Mouse (Mus musculus) lung, embryonic 15.5 days (tissue): ENCODE measurements around the gene Ino80b. TPM values are rescaled to one million over a fixed set of nuclear protein-coding genes. Genes with fewer than 3 reads are reported as not detected.
A peak's percentile ranks its signal among the peaks of the same experiment; 100 is the strongest.

Experiments
- ATAC-seq: fragments of 200-750 bp; cut with Nextera tagmentation; 2 replicates; pipeline ENCODE4 v1.8.0; 2017; ENCODE audit warnings: moderate number of reproducible peaks, borderline replicate concordance; ENCODE audit not compliant: low FRiP score, low TSS enrichment; ENCODE audit errors: extremely low read depth
- H3K27ac ChIP-seq: fragments of 300-500 bp; sonication (generic); 2 replicates; pipeline ENCODE4 v1.5.1; 2015; ENCODE audit warnings: moderate library complexity, mild to moderate bottlenecking, inconsistent platforms
- H3K27me3 ChIP-seq: fragments of 300-500 bp; sonication (generic); 2 replicates; pipeline ENCODE4 v1.6.1; 2015; ENCODE audit warnings: inconsistent platforms
- H3K36me3 ChIP-seq: fragments of 300-500 bp; sonication (generic); 2 replicates; pipeline ENCODE4 v1.6.1; 2015; ENCODE audit warnings: inconsistent platforms
- H3K4me1 ChIP-seq: fragments of 300-500 bp; sonication (generic); 2 replicates; pipeline ENCODE4 v1.6.1; 2015; ENCODE audit warnings: inconsistent platforms
- H3K4me2 ChIP-seq: fragments of 300-500 bp; sonication (generic); 2 replicates; pipeline ENCODE4 v1.6.1; 2015; ENCODE audit warnings: inconsistent platforms, mild to moderate bottlenecking, moderate library complexity
- H3K4me3 ChIP-seq: fragments of 300-500 bp; sonication (generic); 2 replicates; pipeline ENCODE4 v1.5.1; 2015; ENCODE audit warnings: mild to moderate bottlenecking, inconsistent platforms
- H3K9ac ChIP-seq: fragments of 300-500 bp; sonication (generic); 2 replicates; pipeline ENCODE4 v1.6.1; 2015; ENCODE audit warnings: inconsistent platforms
- H3K9me3 ChIP-seq: fragments of 300-500 bp; sonication (generic); 2 replicates; pipeline ENCODE4 v1.6.1; 2016; ENCODE audit warnings: inconsistent platforms
- WGBS: fragments of 180-500 bp; shearing (Covaris S2); methylation state at CpG from one replicate; pipeline ENCODE4 v1.1.7; 2015; 5-methylcytosine and 5-hydroxymethylcytosine counted together
- polyA plus RNA-seq: library from polyadenylated mRNA; unstranded; fragments of >200 nt; fragmentation: Nextera tagmentation; extraction: Ambion mirVana; gene quantifications from 2 replicates; pipeline ENCODE4 v1.2.1, GENCODE M21; 2015

The Ino80b gene
- polyA plus RNA-seq, 1 experiment from 2014 or later = 15.2 TPM

- peak within 1 kb of the TSS; percentile 96 for H3K4me2 ChIP-seq
- H3K27me3 ChIP-seq = no peaks in the 10 kb centered on the region
- peak within 1 kb of the TSS; percentile 84 for H3K27ac ChIP-seq
- peaks cover 34% of the 10 kb centered on the region for H3K4me1 ChIP-seq
- 1% methylated on average over 47 of the region's 58 CpGs for WGBS
- no peaks in the 10 kb centered on the region for H3K9me3 ChIP-seq
- peak within 1 kb of the TSS; percentile 96 for H3K9ac ChIP-seq
- peak; percentile 87 for ATAC-seq
- peaks cover 38% of the 10 kb centered on the region for H3K36me3 ChIP-seq
- H3K4me3 ChIP-seq = peak within 1 kb of the TSS; percentile 94
These were observed 10.1 kb downstream of the Ino80b start, which contains the start of gene Mogs for GRCm38 (mm10) chr6:83115011-83115671. Gene Mogs, plus strand, starts transcription at chr6:83115496.

DNA sequence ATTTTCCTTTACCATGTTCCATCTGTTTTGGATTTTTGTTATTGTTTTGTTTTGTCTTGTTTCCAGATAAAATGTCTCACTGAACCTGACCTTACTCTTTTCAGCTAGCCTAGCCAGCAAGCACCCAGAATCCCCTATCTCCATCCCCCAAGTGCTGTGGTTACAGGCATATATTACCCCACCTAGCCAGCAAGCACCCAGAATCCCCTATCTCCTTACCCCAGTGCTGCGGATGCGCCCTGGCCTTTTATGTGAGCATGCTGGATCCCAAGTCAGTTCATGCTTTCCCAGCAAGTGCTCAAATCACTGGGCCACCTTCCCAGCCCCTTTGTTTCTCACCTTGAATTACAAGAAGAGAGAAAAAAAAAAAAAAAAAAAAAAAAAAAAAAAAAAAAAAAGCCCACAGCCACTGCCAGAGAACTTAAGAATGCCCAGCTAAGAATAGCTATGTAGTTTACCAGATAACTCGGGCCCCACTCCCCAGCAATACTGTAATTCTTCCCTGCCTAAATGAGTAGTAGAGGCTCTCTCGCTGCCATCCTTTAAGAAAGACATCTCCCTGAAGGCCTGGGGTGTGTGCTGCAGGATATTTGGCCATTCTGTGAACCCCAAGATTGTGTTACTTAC, 13.6 kb downstream of the Ino80b start:
- H3K4me1 ChIP-seq = peaks cover 37% of the 10 kb centered on the region
- no peak overlapping the region for H3K4me3 ChIP-seq
- H3K27ac ChIP-seq = no peak overlapping the region
- H3K9me3 ChIP-seq = no peaks in the 10 kb centered on the region
- WGBS = 85% methylated on average over 4 of the region's 4 CpGs
- H3K9ac ChIP-seq = no peak overlapping the region
- no peak overlapping the region for H3K4me2 ChIP-seq
- no peaks in the 10 kb centered on the region for H3K27me3 ChIP-seq
- 0 out of 2 replicates have a peak, but pooled peaks cover 12% of the 10 kb centered on the region for H3K36me3 ChIP-seq
- no peak for ATAC-seq

DNA sequence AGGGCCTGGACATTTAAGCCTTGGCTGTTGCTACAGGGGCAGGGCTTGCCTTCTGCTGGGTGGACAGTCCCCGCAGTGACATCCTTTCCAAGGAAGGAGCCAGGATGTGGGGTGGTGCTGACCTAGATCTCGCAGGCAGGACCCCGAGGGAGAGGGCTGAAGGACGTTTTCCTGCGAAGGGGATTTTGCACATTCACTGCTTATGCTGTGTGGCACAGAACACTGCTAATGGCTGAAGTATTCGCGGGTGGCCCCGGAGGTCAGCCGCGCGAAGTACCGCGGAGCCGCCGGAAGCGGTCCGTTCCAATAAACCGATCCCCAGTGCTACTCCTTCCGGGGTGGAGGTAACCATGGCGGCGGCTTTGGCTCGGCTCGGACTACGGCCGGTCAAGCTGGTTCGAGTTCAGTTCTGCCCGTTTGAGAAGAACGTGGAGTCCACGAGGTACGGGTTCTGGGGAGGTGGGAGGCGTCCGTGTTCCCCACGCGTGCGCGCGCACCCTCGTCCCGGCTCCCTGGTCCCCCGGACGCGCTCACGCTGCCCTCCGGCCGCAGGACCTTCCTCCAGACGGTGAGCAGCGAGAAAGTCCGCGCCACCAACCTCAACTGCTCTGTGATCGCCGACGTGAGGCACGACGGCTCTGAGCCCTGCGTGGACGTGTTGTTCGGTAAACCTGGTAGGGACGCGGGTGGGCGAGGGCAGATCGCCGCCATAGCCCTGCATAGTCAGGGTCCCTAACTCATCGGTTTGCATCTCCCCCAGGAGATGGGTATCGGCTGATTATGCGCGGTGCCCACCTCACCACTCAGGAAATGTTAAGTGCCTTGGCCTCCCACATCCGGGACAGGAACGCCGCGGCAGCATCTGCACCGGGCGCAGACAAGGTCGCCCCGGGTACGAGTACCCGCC, 16.2 kb downstream of the Ino80b start, which contains the start of gene Mrpl53:
Gene Mrpl53, plus strand, starts transcription at position 279 of the 907 bp plus-strand sequence.
- under 1% methylated on average over 76 of the region's 76 CpGs for WGBS
- Histone ChIP-seq H3K36me3 (0 out of 2 replicates have a peak, but pooled peaks cover 15% of the 10 kb centered on the region), H3K27me3 (no peaks in the 10 kb centered on the region), H3K4me2 (peak within 1 kb of the TSS; percentile 88), H3K27ac (peak within 1 kb of the TSS; percentile 75), H3K4me3 (peak within 1 kb of the TSS; percentile 95), H3K9me3 (no peaks in the 10 kb centered on the region), H3K4me1 (peaks cover 20% of the 10 kb centered on the region), H3K9ac (peak within 1 kb of the TSS; percentile 88)
- peak; percentile 91 for ATAC-seq

- H3K4me3 ChIP-seq = peak overlapping the region; percentile 95
- 0 out of 2 replicates have a peak overlapping the region, but pooled peaks have one; percentile 88 for H3K9ac ChIP-seq
- H3K27ac ChIP-seq = no peak overlapping the region
- 36% methylated on average over 13 of the region's 13 CpGs for WGBS
- H3K27me3 ChIP-seq = no peaks in the 10 kb centered on the region
- H3K36me3 ChIP-seq = 0 out of 2 replicates have a peak, but pooled peaks cover 15% of the 10 kb centered on the region
- H3K4me1 ChIP-seq = peaks cover 28% of the 10 kb centered on the region
- H3K9me3 ChIP-seq = no peaks in the 10 kb centered on the region
- peak overlapping the region; percentile 88 for H3K4me2 ChIP-seq
- no peak for ATAC-seq
These were observed 17.4 kb downstream of the Ino80b start for GRCm38 (mm10) chr6:83107566-83108400.

DNA sequence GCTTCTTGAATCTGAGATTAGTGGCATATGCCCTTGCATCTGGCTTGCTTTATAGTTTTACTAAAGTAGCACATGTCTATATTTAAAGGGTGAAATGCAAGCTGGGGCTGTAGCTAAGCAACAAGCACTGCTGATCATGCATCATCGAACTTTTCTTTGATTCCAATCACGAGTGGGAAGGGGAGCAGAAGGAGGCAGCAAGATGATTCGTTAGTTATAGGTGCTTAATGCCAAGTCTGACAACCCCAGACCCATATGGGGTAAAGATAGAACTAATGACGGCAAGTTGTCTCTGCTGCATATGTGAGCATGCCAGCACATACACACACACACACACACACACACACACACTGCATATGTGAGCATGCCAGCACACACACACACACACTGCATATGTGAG, 21.1 kb downstream of the Ino80b start:
- Histone ChIP-seq H3K9me3 (no peaks in the 10 kb centered on the region), H3K4me1 (peaks cover 27% of the 10 kb centered on the region), H3K9ac (no peak overlapping the region), H3K4me2 (no peak overlapping the region), H3K27me3 (no peaks in the 10 kb centered on the region), H3K4me3 (no peak overlapping the region), H3K36me3 (0 out of 2 replicates have a peak, but pooled peaks cover 3% of the 10 kb centered on the region), H3K27ac (no peak overlapping the region)
- WGBS = 74% methylated on average over 4 of the region's 4 CpGs
- no peak for ATAC-seq

GRCm38 (mm10) chr6:83103130-83103650, 22.0 kb downstream of the Ino80b start:
- Histone ChIP-seq H3K27ac (no peak overlapping the region), H3K27me3 (no peaks in the 10 kb centered on the region), H3K9me3 (no peaks in the 10 kb centered on the region), H3K4me1 (peaks cover 24% of the 10 kb centered on the region), H3K9ac (peak overlapping the region; percentile 71; the same call in 1 of the 2 replicates), H3K4me2 (peak overlapping the region; percentile 97), H3K4me3 (peak overlapping the region; percentile 65; the same call in 1 of the 2 replicates), H3K36me3 (0 out of 2 replicates have a peak, but pooled peaks cover 3% of the 10 kb centered on the region)
- 48% methylated on average over 11 of the region's 11 CpGs for WGBS
- no peak for ATAC-seq

DNA sequence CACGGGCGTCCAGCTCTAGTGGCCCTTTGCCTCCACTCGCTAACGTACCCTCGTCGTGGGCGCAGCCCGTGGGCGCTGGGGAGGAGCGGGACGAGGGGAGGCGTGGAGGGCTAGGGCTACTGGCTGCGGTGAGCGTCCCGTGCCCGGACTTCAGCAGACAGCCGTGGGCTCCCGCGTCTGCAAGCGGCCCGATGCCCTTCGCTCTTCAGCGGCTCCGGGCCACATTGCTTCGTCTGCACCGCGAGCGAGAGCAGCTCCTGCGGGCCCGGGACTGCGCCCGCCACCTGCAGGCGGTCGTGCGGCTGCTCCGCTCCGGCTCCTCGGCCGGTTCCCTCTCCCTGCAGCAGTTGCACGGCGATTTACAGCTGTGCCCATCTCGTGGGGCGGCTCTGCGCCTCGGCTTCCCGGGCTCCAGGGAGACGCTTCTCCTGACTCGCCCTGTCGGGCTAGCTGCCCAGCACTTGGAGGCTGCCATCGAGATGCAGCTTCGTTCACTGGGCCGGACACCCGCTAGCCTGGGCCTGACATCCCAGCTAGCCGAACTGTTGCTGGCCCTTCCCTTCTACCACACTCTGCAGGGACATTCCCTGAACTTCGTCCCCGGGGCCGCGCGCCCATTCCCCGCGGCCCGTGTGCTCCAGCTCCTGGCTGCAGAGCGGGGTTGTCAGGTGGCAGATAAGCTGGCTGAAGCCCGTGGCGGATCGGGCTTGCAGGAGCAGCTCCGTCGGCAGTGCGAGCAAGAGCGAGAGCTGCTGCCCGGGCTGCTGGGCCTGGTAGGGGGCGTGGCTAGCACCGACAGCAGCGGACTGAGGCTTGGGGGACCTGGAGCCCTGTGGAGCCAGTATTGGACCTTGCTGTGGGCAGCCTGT, 23.3 kb downstream of the Ino80b start:
- Histone ChIP-seq H3K4me3 (peak overlapping the region; percentile 65), H3K27ac (peak overlapping the region; percentile 81), H3K36me3 (0 out of 2 replicates have a peak, but pooled peaks cover 3% of the 10 kb centered on the region), H3K9me3 (no peaks in the 10 kb centered on the region), H3K4me1 (peaks cover 18% of the 10 kb centered on the region), H3K9ac (peak overlapping the region; percentile 71), H3K27me3 (no peaks in the 10 kb centered on the region), H3K4me2 (peak overlapping the region; percentile 97)
- ATAC-seq = peak; percentile 81
- under 1% methylated on average over 73 of the region's 74 CpGs for WGBS

DNA sequence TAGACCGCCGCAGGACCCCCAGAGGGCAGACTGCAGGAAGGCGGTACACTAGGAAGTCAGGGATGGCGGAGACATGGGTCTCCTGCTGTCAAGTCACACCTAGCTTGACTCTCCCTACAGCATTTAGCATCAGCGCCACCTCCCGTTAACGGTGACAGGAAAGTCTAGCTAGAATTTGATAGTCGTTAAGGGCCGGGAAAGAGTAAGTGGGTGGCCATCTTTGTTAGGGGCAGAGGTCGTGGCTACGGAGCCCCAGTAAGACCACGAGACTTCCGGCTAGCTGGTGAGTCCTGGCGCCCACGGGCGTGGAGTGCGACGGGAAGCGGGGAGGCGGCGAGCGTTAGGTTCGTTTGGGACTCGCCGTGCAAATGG, 23.9 kb downstream of the Ino80b start, which contains the start of the genes Ccdc142 and Gm42688:
Gene Ccdc142, plus strand, starts transcription at position 286 of the 372 bp plus-strand sequence.
Gene Gm42688, plus strand, starts transcription at position 302 of the 372 bp plus-strand sequence.
- under 1% methylated on average over 25 of the region's 25 CpGs for WGBS

DNA sequence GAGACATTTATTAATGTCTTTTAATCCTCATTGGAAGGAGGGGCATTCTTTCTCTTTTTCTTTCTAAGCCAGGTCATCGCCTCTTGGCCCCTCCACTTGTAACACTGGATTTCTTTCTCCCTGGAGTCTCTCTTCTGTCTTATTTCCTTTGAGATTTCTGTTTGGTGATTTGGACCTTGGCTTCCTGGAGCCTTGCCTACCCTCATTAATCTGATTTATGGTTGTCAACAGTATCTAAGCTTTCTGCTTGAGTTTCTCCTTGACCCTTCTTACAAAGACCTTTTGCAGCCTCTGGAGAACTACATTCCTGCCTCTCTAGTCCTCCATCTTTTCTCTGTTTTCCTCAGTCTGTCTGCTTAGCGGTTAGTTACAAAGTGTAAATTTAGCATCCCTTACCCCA, 26.8 kb downstream of the Ino80b start:
- H3K36me3 ChIP-seq = no peaks in the 10 kb centered on the region
- no peaks in the 10 kb centered on the region for H3K9me3 ChIP-seq
- WGBS = 60% methylated on average over 2 of the region's 2 CpGs
- H3K4me1 ChIP-seq = peaks cover 16% of the 10 kb centered on the region
- no peak overlapping the region for H3K9ac ChIP-seq
- H3K4me3 ChIP-seq = no peak overlapping the region
- H3K27ac ChIP-seq = no peak overlapping the region
- ATAC-seq = no peak
- no peak overlapping the region for H3K4me2 ChIP-seq
- H3K27me3 ChIP-seq = no peaks in the 10 kb centered on the region; the same call in 1 of the 2 replicates

More for the DNA sequence above, 23.9 kb downstream of the Ino80b start, which contains the start of the genes Ccdc142 and Gm42688:
- Histone ChIP-seq H3K9ac (peak within 1 kb of the TSS; percentile 71), H3K36me3 (0 out of 2 replicates have a peak, but pooled peaks cover 3% of the 10 kb centered on the region), H3K9me3 (no peaks in the 10 kb centered on the region), H3K4me2 (peak within 1 kb of the TSS; percentile 97), H3K27ac (peak within 1 kb of the TSS; percentile 81), H3K4me1 (peaks cover 18% of the 10 kb centered on the region), H3K27me3 (no peaks in the 10 kb centered on the region; the same call in 1 of the 2 replicates), H3K4me3 (peak within 1 kb of the TSS; percentile 65)
- peak; percentile 78 for ATAC-seq

- Histone ChIP-seq H3K4me1 (0 out of 2 replicates have a peak, but pooled peaks cover 6% of the 10 kb centered on the region), H3K4me2 (no peak overlapping the region), H3K27ac (no peak overlapping the region), H3K9ac (no peak overlapping the region), H3K4me3 (no peak overlapping the region), H3K27me3 (no peaks in the 10 kb centered on the region; the same call in 1 of the 2 replicates), H3K36me3 (no peaks in the 10 kb centered on the region), H3K9me3 (no peaks in the 10 kb centered on the region)
- WGBS = 41% methylated on average over 6 of the region's 6 CpGs
- no peak for ATAC-seq
These were observed 29.3 kb downstream of the Ino80b start for GRCm38 (mm10) chr6:83095968-83096367.
